Mouse (Mus musculus): ENCODE measurements around the gene Gdpgp1. TPM values are rescaled to one million over a fixed set of nuclear protein-coding genes. Genes with fewer than 3 reads are reported as not detected.
A peak's percentile ranks its signal among the peaks of the same experiment; 100 is the strongest.

Gdpgp1 gene
- polyA plus RNA-seq, 3 experiments from 2014 or later, result 5.7 to 10.3 (median 6.7) TPM

DNA sequence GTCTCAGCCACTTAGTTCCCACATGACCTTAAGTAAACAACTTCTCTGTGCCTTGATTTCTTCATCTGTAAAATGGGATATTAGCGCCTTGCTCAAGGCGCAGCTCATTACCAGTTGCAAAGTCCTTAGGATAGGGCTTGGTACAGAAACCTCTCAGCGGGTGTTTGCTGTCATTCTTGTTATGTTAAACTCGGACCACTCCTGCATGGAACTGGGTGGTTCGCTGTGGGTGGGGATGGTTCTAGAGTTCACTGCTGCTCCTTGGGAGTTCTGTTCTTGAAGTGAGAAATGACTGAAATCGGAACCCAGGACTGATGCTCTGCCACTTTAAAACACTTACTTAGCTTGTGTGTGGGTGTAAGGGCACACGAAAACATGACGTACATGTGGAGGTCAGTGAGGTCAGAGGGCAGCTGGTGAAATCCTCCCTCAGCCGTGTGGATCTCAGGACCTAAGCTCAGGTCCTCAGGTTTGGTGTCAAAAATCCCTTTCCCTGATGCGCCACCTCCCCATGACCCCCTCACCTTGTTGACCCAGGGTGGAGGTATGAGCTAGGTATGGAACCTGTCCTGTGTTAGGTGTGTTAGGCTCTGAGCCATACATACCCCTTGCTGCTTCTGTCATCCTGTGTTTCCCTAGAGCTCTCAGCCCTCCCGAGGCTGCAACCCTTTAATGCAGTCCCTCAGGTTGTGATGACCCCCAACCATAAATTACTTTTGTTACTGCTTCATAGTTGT, 32.6 kb upstream of the Gdpgp1 start:
- no peak for ATAC-seq

DNA sequence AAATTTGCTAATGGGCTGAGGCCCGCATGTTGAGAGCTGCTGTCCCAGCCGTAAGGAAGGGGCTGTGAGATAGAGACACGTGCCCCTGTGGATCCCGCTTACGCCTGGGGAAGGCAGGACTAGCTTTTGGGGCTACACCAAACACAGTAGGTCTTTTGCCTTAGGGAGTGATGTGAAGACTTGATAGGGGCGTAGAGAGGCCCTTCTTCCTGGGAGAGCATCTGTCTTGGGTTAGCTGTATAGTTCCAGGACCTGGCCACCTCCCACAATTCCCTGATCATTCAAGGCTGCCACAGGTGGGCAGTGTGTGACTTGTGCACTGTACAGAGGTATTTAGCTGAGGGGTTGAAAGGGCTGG, 32.1 kb upstream of the Gdpgp1 start:
- ATAC-seq, result no peak

DNA sequence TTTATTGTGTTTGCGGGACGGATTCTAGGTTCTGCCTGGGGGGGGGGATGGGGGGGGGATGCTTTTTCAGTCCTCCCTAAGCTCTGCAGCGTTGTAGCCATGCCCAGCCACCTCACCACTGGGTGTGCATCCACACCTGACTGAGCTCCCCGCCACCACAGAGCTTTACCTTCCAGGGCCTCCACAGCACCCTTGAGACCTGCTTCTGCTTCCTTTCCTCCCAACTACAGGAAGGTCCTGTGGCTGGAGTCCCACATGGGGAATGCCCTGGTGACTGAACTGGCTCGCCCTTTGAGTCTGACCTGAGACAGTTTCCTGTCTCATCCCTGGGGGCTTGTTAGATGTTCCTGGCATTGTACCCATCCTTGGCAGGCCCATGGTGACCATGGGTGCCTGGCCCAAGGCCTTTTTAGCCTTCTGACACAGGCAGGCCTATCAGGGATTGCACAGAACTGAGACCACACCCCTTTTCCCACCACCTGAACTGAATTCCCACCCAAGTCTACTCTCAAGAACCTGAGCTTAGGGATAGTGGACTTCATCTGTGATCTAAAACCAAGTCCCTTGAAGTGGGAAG, 31.6 kb upstream of the Gdpgp1 start:
- ATAC-seq, result no peak

DNA sequence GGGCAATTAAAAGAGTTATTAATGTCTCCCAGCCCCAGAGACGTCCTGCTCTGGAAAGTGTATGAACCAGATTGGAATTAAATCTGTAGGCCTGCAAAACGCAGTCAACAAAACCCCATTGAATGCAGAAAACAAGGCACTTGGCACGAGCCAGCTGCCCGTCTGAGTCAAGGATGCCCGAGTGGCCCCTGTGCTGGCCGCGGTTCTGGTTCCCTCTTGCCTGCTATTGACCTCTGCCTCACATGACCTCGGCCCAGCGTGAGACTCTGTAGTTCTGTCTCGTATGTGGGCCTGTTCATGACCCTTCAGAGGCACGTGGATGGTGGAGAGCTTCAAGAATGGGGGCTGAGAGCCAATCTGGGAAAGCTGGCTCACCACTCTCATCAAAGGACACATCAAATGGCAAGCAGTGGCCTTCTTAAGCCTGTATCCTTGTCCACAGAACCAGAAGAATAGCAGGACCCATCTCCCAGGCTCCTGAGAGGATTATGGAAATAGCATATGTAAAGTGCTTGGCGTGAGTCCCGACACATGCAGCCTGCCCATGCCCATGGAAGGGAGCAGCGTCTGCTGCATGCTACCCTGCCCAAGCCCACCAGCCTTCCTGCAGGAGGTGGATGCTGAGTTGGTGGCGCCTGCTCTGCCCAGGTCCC, 30.7 kb upstream of the Gdpgp1 start:
- ATAC-seq, result no peak

DNA sequence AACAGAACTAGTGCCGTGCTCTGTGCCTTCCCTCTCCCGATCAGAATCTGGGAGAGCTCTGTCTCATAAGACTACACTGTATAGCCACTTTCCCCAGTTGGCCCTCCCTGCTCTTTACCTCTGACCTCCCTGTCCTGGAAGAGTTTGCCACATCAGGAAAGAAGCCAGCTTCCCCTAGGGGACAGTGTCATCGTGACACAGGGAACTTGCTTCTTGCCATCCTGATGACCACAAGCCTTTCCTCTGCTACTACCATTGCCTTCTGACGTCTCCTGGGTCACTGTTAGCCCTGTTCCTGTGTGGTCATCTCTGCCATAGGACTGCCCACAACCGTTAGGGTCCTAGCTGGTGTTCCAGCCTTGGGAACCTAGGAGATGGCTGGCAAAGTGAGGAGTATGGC, 29.7 kb upstream of the Gdpgp1 start:
- no peak for ATAC-seq

DNA sequence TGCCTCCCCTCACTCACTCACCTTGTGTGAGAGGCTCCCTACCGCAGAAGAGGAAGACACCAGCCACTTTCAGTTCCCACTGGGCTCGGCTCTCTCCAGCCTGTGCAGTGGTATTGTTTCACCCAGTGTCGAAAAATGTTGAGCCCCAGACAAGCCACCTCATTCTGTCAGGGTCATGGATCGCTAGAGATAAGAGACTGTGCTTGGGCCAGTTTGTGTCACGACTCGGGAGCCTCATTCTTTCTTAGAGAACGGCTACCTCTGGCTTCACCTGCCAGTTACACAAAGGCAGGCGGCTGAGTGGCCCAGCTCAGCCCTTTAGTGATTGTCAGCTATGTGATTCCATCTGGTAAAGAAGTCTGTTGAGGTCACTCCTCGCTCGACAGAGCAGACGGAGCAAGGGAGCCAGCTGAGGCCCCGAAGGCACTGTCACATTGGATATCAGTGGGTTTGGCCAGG, 29.0 kb upstream of the Gdpgp1 start:
- no peak for ATAC-seq

DNA sequence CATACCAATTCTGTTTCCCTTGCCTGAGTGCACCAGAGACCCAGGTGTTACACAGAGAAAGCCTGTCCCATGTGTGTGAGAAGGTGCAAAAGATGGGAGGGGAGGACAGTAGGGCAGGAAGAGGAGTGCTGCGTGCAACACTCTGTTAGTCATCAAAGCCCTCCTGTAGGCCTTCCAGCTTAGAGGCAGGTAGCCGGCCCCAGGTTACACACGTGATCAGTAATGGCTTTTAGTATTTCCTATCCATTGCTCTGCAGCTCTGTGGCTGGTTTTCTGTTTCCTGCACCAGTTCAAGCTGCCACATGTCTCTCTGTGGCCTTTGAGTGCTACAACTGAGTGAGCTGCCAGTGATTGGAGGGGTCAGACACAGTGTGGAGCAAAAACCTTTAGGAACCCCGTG, 28.3 kb upstream of the Gdpgp1 start:
- peak; percentile 84 for ATAC-seq

DNA sequence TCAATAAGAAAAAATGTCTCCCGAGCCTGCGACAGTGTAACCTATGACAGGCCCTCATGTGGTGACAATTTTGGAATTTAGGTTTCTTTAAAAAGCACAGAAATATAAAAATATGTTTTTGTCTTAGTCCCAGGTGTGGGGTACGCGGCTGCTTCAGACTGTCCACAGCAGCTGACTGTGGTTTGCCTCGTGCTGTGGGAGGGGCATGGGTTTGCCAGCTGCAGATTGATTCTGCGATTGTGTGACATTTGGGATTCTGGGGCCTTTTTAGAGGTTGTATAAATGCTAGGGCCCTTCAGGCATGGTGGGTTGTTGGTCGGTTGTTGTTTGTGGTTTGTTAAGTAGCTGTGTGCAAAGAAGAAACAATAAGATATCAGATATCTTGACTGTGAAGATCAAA, 27.7 kb upstream of the Gdpgp1 start:
- ATAC-seq, result no peak

DNA sequence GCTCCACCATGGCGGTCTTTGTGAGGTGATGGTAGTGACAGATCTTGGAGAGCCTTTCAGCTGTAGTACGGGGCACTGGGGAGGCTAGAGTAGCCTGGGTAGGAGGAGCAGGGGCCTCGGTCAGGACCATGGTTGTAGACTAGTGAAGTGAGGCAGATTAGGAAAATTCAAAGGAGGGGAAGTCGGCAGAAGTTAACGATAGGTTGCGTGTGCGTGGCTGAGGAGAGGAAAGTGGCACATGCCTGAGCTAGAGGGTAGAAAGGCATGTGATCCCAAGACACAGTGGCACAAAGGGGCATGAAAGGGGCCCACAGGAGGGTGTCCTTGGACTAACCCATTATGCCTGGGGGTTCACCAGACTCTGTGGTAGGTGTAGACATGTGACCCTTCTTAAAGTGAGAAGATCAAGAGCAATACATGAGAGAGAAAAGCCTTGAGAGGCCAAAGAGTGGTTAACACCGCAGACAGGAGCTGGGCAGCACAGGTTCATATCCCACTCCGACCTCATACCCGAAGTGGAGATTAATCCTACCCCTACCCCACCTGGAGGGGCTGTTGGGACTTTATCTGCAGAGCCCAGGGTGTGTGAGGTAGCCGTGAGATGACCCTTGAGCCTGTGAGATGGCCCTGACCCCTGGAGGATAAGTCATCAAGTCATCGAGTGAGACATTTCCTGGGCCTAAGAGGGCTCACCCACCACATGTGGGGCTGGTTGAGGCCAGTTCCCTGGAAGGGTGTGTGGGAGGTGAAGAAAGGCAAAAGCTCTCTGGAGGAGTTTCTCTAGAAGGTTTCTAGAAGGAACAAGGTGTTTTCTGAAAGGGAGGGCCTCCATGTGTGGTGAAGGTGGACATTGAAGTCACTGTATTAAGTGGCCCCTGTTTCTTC, 26.7 kb upstream of the Gdpgp1 start:
- no peak for ATAC-seq

DNA sequence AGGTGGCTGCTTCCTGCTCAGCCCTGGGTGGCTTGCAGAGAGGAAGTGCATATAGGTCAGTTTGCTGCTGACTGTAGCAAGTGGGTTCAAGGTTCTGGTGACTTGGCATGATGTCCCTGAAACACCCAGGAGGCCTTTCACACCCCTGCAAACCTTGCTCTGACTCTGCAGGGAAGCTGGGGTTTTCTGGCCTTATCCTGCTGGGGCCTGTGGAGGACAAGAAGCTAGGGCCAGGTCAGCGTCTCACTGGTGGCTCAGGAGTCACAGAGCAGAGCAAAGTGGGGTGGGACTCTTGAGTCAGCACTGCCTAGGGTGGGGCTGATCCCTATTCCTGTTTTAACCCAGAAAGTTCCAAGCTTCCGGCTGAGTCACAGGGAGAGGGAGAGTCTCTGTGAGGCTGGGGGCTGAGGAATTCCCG, 25.3 kb upstream of the Gdpgp1 start:
- ATAC-seq, result no peak

DNA sequence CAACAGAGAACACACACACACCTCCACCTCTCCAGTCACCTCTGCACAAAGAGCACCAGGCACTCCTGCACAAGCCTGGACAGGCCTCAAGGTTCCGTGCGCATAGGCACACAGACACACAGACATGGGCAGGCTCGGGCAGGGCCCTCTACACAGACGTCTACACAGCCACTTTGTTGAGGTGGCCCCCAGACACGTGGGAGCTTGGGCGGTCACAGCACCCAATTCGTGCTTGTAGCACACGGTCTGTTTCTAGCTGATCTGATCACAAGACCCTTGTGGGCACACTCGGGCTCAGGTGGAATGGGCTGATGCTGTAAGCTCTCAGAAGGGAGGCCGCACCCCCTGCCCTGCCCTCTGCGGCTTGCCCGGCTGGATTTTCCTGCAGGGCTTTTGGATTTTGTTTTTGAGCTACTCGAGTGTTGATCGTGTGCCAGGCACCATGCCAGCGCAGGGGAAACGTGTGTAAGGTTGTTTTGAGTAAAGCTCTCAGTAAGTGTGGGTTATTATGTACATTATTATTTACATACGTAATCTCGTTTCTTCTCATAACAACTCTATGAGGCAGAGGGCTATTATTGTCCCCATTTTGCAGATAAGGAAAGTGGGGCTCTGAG, 24.5 kb upstream of the Gdpgp1 start:
- no peak for ATAC-seq

DNA sequence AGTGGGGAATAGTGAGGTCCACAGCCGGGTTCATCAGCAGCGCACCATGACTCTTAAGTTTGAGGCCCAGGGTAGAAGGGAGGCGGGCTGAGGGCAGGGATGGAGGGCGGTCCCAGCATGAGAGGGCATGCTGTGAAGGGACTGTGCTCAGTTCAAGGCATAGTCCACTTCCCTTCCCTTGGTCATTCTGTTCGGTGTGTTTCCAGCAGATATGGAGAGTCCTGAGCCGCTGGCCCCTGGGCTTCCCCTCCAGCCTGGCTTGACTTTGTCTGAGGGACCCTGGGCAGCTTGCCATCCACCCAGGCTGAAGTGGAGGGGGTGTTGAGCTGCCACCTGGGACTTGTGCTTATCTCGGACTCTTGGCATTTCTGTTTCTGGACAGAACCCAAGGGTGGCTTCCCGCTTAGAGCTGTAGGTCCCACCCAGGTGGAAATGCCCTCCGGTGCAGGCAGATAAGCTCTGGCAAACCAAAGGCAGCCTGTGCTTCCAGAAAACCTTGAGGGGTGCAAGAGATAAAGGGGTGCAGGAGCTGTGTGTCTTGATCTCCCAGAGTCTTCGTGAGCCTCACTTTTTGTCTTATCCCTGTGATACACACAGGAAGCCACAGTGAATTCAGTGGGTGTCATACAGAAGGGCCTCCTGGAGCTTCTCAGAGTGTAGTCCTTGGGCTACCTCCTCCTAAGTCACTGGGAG, 23.8 kb upstream of the Gdpgp1 start:
- ATAC-seq, result no peak

DNA sequence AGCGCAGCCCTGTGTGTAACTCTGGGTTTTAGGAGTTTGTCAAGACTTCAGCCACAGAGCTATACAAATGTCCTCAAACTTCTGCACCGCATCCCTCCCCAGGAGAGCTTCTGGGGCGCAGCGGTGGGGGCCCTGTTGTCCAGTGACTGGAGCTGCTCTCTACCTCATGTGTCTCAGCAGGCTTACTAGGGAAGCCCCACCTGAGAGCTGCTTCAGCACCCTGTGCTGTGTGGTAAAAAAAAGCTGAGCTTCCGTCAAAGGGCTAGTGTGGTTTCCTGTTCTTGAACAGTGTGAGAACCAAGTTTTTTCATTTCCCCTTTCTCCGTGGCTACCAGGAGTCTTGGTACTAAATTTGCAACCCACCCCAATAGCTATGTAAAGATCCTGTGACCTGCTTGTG, 23.0 kb upstream of the Gdpgp1 start:
- peak; percentile 90 for ATAC-seq

DNA sequence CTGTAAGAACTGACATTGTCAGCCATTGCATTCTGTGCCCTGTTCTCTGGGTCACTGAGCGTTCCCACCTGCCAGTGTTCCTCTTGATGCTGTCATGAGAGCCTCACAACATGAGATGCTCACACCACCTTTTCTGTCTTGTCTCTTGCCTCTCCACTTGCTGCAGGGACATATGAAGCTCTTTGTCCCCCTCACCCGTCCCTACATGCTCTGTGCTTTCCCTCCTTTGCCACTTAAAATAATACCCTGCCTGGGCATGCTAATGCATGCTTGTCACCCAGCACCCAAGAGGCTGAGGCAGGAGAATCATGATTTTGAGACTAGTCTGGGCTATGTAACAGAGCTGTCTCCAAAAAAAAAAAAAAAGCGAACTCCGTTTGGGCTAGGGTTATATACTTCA, 21.7 kb upstream of the Gdpgp1 start:
- no peak for ATAC-seq

DNA sequence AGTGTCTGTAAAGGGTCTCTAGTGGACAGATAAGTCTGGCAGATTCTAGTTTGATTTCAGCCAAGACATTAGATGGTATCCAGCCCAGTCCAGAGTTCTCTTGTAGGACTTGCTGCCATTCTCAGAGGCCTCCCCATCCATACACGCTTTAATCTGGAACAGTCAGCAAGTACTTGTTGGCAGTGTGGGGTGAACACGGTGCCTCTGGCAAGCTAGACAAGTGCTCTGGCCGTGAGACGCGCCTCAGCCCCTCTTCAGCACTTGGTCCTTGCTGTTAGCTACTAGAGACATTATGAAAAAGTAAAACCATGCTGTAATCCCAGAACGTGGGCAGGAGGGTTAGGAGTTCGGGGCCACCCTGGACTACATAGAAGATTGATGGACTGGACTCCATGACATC, 19.1 kb upstream of the Gdpgp1 start:
- ATAC-seq, result no peak

DNA sequence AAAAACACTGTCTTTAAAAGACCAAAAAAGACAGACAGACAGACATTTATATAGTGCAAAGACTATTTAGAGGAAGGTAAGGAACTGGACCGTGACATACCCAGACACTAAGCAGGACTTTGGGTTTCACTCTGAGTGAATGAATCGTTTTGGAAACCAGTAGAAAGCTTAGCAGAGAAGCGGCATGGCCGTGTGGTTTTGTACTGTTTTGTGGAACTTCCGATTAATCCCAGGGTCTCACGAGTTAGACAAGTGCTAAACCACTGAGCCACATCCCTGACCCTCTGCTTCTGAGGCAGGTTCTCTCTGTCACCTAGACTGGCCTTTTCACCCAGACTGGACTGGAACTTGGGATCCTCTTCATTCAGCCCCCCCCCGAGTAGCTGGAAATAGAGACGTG, 18.2 kb upstream of the Gdpgp1 start:
- ATAC-seq, result no peak

DNA sequence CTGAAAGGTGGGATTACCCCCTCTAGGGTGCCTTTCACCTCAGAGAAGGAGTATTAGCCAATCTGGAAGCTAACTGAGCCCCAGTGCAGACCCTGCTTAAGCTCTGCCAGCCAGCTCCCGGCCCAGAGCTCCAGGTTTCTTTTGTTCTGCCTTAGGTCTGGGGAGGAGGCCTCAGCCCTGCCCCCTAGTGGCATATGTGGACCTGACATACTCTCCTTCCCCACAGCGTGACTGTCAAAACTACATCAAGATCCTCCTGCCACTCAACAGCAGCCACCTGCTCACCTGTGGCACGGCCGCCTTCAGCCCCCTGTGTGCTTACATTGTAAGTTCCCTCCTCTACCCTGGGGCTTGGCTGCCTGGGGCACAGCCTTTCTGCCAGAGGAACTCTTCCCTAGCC, 17.3 kb upstream of the Gdpgp1 start:
- peak; percentile 80 for ATAC-seq

DNA sequence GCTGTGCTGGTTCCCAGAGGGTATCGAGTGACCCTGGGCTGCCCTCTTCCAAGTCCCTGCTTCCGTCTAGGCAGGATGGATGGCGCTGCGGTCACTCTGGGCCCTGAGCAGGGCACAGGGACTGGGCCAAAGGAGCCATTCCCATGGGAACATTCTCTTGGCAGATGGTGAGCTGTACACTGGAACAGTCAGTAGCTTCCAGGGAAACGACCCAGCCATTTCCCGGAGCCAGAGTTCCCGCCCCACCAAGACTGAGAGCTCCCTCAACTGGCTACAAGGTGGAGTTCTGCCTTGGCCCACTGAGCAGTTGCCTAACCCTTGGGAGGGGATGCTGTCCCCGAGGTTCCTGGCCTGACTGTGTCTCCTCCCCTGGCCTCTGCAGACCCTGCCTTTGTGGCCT, 16.1 kb upstream of the Gdpgp1 start:
- no peak for ATAC-seq

DNA sequence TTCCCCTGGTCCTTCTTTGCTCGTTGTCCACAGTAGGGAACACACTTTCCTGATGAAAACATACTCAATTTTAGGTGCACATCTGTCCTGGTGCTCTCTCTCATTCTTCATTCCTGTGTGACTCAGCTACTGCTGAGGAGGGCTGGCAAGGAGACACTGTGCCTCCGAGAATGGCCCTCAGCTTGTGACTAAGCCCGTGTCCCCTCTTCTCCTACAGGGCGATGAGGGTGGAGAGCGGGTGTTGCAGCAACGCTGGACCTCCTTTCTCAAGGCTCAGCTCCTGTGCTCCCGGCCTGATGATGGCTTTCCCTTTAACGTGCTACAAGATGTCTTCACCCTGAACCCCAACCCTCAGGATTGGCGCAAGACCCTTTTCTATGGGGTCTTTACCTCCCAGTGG, 14.0 kb upstream of the Gdpgp1 start:
- no peak for ATAC-seq

DNA sequence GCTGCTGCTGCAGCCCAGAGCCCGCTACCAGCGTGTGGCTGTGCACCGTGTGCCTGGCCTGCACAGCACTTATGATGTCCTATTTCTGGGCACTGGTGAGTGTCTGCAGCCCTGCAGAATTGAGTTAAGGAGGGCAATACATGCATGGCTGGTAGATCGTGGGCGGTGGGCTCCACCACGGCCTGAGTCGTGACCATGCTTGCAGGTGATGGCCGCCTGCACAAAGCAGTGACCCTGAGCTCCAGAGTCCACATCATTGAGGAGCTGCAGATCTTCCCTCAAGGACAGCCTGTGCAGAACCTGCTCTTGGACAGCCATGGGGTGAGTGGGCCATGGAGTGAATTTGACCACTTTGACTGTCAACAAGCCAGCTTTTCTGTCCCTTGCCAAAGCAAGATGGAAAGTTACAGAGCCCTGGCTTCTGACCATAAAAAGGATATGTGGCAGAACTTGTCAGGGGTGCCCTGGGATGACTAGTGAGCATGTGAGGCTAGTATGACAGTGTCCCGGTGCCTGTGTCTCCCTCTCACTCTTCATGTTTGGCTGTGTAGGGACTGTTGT, 12.3 kb upstream of the Gdpgp1 start:
- no peak for ATAC-seq

DNA sequence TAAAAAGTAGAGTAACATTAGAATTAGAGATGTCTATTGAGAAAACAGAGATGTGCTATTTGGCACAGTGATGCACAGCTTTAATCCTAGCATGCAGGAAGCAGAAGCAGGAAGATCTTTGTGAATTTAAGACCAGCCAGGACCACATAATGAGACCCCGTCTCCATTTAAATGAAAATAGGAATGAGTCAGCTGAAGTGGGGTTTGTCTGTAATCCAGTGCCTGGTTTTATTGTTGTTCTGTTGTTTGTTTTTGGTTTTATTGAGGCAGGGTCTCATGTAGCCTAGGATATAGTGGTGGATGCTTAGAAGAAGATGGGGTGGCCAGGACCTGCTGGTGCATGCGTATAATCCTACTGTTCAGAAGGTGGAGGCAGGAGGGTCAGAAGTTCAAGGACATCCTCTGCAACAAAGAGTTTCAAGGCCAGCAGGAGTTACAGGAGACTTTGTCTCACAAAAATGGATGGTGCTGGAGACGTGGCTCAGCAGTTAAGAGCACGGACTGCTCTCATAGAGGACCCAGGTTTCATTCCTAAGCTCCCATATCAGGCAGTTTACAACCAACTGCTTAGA, 11.4 kb upstream of the Gdpgp1 start:
- no peak for ATAC-seq
